8 mouse cellular contexts compared by ENCODE assay signal in genomic region chr5:113918654-113919053, GRCm38 (mm10). TPM values are rescaled to one million over a fixed set of nuclear protein-coding genes. Genes with fewer than 3 reads are reported as not detected.
A peak's percentile ranks its signal among the peaks of the same experiment; 100 is the strongest.
DNase-seq lines count a peak whose midpoint lies in the region; ATAC-seq lines count a peak whose summit lies in the region.

No protein-coding gene starts in this region.

- no peak overlapping the region for H3K9ac ChIP-seq in embryonic facial prominence, embryonic 15.5 days
- no peak overlapping the region for H3K9ac ChIP-seq in hindbrain, embryonic 11.5 days (ENCODE audit: low read depth, low read length)
- no peak overlapping the region for H3K9ac ChIP-seq in midbrain, embryonic 11.5 days (ENCODE audit: low read length)

- 32% methylated on average over 9 of the region's 9 CpGs for WGBS in embryonic facial prominence, embryonic 15.5 days
- 73% methylated on average over 9 of the region's 9 CpGs for WGBS in hindbrain, embryonic 11.5 days
- 78% methylated on average over 9 of the region's 9 CpGs for WGBS in midbrain, embryonic 11.5 days

- no peaks in the 10 kb centered on the region for H3K9me3 ChIP-seq in embryonic facial prominence, embryonic 15.5 days (replicated peaks)
- no peaks in the 10 kb centered on the region for H3K9me3 ChIP-seq in hindbrain, embryonic 11.5 days (ENCODE audit: control insufficient read depth, low read length)
- H3K9me3 ChIP-seq in midbrain, embryonic 11.5 days (ENCODE audit: control insufficient read depth, low read length), result no peaks in the 10 kb centered on the region

- H3K4me3 ChIP-seq in embryonic facial prominence, embryonic 15.5 days (replicated peaks), result no peak overlapping the region
- H3K4me3 ChIP-seq in hindbrain, embryonic 11.5 days (ENCODE audit: low read depth, low read length), result no peak overlapping the region
- H3K4me3 ChIP-seq in midbrain, embryonic 11.5 days (ENCODE audit: low read depth, low read length), result no peak overlapping the region

- no peaks in the 10 kb centered on the region for H3K27me3 ChIP-seq in embryonic facial prominence, embryonic 15.5 days
- H3K27me3 ChIP-seq in hindbrain, embryonic 11.5 days (ENCODE audit: control insufficient read depth, insufficient read depth, low read length), result no peaks in the 10 kb centered on the region
- H3K27me3 ChIP-seq in midbrain, embryonic 11.5 days (ENCODE audit: control insufficient read depth, insufficient read depth, low read length), result no peaks in the 10 kb centered on the region

- no peaks in the 10 kb centered on the region for H3K36me3 ChIP-seq in embryonic facial prominence, embryonic 15.5 days
- H3K36me3 ChIP-seq in hindbrain, embryonic 11.5 days (ENCODE audit: control insufficient read depth, insufficient read depth, low read length), result no peaks in the 10 kb centered on the region
- no peaks in the 10 kb centered on the region for H3K36me3 ChIP-seq in midbrain, embryonic 11.5 days (ENCODE audit: control insufficient read depth, insufficient read depth, low read length)

- 0 out of 2 replicates have a peak overlapping the region, but pooled peaks have one; percentile 9 for H3K27ac ChIP-seq in embryonic facial prominence, embryonic 15.5 days (replicated peaks)
- H3K27ac ChIP-seq in hindbrain, embryonic 11.5 days (ENCODE audit: low read depth, low read length), result no peak overlapping the region
- H3K27ac ChIP-seq in midbrain, embryonic 11.5 days (ENCODE audit: low read depth, low read length), result no peak overlapping the region

- no peak for ATAC-seq in embryonic facial prominence, embryonic 15.5 days (ENCODE audit: insufficient number of reproducible peaks, low FRiP score, low TSS enrichment, low read depth)
- no peak for ATAC-seq in hindbrain, embryonic 11.5 days (ENCODE audit: low FRiP score)
- no peak for ATAC-seq in midbrain, embryonic 11.5 days (ENCODE audit: low FRiP score)

- H3K4me1 ChIP-seq in embryonic facial prominence, embryonic 15.5 days, result peaks cover 10% of the 10 kb centered on the region; the same call in 1 of the 2 replicates
- 0 out of 2 replicates have a peak, but pooled peaks cover 6% of the 10 kb centered on the region for H3K4me1 ChIP-seq in hindbrain, embryonic 11.5 days (replicated peaks; ENCODE audit: control insufficient read depth, insufficient read depth, low read length)
- peaks cover 4% of the 10 kb centered on the region; the same call in 1 of the 2 replicates for H3K4me1 ChIP-seq in midbrain, embryonic 11.5 days (ENCODE audit: control insufficient read depth, insufficient read depth, low read length)

- peak; percentile 67 for DNase-seq in ZHBTc4 (ENCODE audit: low read depth, low spot score)
- peak; percentile 43 for DNase-seq in kidney, adult 18-20 months
- peak; percentile 58 for DNase-seq in lung, postnatal 10 days
- DNase-seq in hindbrain, embryonic 11.5 days (ENCODE audit: low spot score), result no peak
- no peak for DNase-seq in embryo, embryonic 9.5 days (ENCODE audit: extremely low spot score)
- no peak for DNase-seq in layer of hippocampus, postnatal 10 days (ENCODE audit: low spot score in 2 of 2)
- DNase-seq in midbrain, embryonic 11.5 days (ENCODE audit: low spot score, missing footprints), result no peak

- H3K4me2 ChIP-seq in embryonic facial prominence, embryonic 15.5 days (replicated peaks), result no peak overlapping the region
- H3K4me2 ChIP-seq in hindbrain, embryonic 11.5 days (replicated peaks; ENCODE audit: low read depth, low read length), result no peak overlapping the region
- H3K4me2 ChIP-seq in midbrain, embryonic 11.5 days, result no peak overlapping the region

RNA-seq across cellular contexts. Expression of gene Coro1c, which starts 10.1 kb away (rescaled TPM):
- polyA plus RNA-seq in embryonic facial prominence, embryonic 15.5 days (2015; fragmentation: Nextera tagmentation; extraction: Ambion mirVana), result 99.0 and 101 TPM in 2 replicates
- polyA plus RNA-seq in hindbrain, embryonic 11.5 days (2014; fragmentation: Nextera tagmentation; extraction: Ambion mirVana), result 192 and 230 TPM in 2 replicates
- 100 to 1,000 TPM; 104 TPM for total RNA-seq in layer of hippocampus, postnatal 10 days (2021)
- polyA plus RNA-seq in midbrain, embryonic 11.5 days (2014; fragmentation: Nextera tagmentation; extraction: Ambion mirVana), result 201 and 205 TPM in 2 replicates

Comparison
In these comparisons a context has a peak if more than half of its experiments do, and no peak if none do; other contexts are left out.
1. DNase-seq: peak in ZHBTc4 (single experiment), kidney, adult 18-20 months (single experiment) and lung, postnatal 10 days (single experiment); none in hindbrain, embryonic 11.5 days (single experiment), embryo, embryonic 9.5 days (single experiment), layer of hippocampus, postnatal 10 days (0 of 2) and midbrain, embryonic 11.5 days (single experiment).